Mouse (Mus musculus): Measurements from ENCODE around the gene Ceacam15. TPM values are rescaled to one million over a fixed set of nuclear protein-coding genes. Genes with fewer than 3 reads are reported as not detected.
"Not testable (repeated sequence)": the region's sequence is repeated elsewhere in the genome, so short reads cannot be mapped to it uniquely, and the experiment has no call there.

Gene Ceacam15
- polyA plus RNA-seq, 1 experiment from 2014 or later = not detected

DNA sequence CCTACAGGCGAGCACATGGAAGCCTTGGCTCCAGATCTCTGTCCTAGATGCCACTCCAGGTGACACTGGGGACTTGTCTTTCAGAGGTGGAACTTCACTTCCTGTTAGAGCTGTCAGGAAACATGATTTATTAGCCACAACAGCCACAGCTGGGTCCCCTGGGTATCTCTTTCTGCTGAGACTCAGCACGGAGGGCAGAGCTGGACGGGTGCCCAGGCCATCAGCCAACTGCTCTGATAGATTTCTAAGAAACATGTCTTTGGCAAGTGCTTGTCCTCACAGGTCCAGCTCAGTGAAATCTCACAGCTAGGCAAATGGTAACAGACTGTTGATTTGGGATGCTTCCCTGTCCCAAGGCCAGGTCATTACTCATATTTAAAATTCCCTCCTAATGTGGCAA is 36.5 kb downstream of the Ceacam15 start:
- ATAC-seq (ENCODE audit: low FRiP score) (no peak), DNase-seq (ENCODE audit: low spot score) (no peak)
- 86% methylated on average over 3 of the region's 3 CpGs for WGBS
- Histone ChIP-seq H3K36me3 (ENCODE audit: control insufficient read depth, insufficient read depth, low read length) (no peaks in the 10 kb centered on the region), H3K4me3 (ENCODE audit: low read depth, low read length) (no peak overlapping the region), H3K9me3 (ENCODE audit: control insufficient read depth, low read length) (no peaks in the 10 kb centered on the region), H3K27me3 (ENCODE audit: control insufficient read depth, insufficient read depth, low read length) (no peaks in the 10 kb centered on the region), H3K27ac (ENCODE audit: low read depth, low read length) (no peak overlapping the region), H3K4me2 (replicated peaks; ENCODE audit: low read depth, low read length) (no peak overlapping the region), H3K4me1 (replicated peaks; ENCODE audit: control insufficient read depth, insufficient read depth, low read length) (no peaks in the 10 kb centered on the region), H3K9ac (ENCODE audit: low read depth, low read length) (no peak overlapping the region)

DNA sequence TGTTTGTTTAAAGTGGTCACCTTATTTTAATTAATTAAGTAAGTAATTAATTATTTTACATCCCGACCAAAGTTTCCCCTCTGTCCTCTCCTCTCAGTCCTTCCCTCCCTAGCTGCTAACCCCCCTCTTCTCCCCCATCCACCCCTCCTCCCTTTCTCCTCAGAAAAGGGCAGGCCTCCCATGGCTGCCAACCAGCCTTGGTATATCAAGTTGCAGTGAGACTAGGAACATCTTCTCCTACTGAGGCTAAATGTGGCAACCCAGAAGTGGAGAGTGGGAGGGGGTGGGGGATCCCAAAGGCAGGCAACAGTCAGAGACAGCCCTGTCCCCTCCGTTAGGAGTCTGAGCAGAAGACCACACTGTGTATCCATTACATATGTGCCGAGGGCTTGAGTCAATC is 40.4 kb downstream of the Ceacam15 start:
- ATAC-seq (ENCODE audit: low FRiP score) (no peak), DNase-seq (ENCODE audit: low spot score) (no peak)
- H3K4me2 ChIP-seq (replicated peaks; ENCODE audit: low read depth, low read length) = no peak overlapping the region
- H3K27ac ChIP-seq (ENCODE audit: low read depth, low read length) = no peak overlapping the region
- H3K4me1 ChIP-seq (replicated peaks; ENCODE audit: control insufficient read depth, insufficient read depth, low read length) = no peaks in the 10 kb centered on the region
- 56% methylated on average over 3 of the region's 3 CpGs for WGBS
- H3K27me3 ChIP-seq (ENCODE audit: control insufficient read depth, insufficient read depth, low read length) = no peaks in the 10 kb centered on the region
- H3K36me3 ChIP-seq (ENCODE audit: control insufficient read depth, insufficient read depth, low read length) = no peaks in the 10 kb centered on the region
- H3K9me3 ChIP-seq (ENCODE audit: control insufficient read depth, low read length) = no peaks in the 10 kb centered on the region
- no peak overlapping the region for H3K9ac ChIP-seq (ENCODE audit: low read depth, low read length)
- no peak overlapping the region for H3K4me3 ChIP-seq (ENCODE audit: low read depth, low read length)

DNA sequence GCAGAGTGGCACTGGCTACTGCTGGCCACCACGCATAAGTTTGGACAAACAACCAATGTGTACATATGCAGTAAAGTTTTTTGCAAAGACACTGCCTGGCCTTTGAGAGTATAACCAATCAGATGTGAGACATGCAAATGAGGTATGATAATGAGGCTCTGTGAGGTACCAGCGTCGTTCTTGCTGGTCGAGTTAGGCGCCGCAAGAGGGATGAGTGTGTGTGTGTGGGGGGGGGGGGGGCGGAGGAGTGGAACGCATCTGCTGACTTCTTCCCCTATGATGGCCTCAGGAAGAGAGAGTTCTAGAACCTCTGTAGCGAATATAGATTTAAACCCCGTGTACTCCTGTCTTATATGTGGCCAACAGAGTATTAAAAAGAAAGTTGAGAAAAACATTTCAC is 41.6 kb downstream of the Ceacam15 start:
- H3K4me3 ChIP-seq (ENCODE audit: low read depth, low read length); H3K36me3 ChIP-seq (ENCODE audit: control insufficient read depth, insufficient read depth, low read length); DNase-seq (ENCODE audit: low spot score); H3K27ac ChIP-seq (ENCODE audit: low read depth, low read length); H3K4me2 ChIP-seq (replicated peaks; ENCODE audit: low read depth, low read length); H3K4me1 ChIP-seq (replicated peaks; ENCODE audit: control insufficient read depth, insufficient read depth, low read length); H3K27me3 ChIP-seq (ENCODE audit: control insufficient read depth, insufficient read depth, low read length); H3K9me3 ChIP-seq (ENCODE audit: control insufficient read depth, low read length); H3K9ac ChIP-seq (ENCODE audit: low read depth, low read length): not testable (repeated sequence)
- ATAC-seq (ENCODE audit: low FRiP score) = 0 out of 2 replicates have a peak, but pooled peaks have one; percentile 40
- WGBS = 12% methylated on average over 10 of the region's 10 CpGs

DNA sequence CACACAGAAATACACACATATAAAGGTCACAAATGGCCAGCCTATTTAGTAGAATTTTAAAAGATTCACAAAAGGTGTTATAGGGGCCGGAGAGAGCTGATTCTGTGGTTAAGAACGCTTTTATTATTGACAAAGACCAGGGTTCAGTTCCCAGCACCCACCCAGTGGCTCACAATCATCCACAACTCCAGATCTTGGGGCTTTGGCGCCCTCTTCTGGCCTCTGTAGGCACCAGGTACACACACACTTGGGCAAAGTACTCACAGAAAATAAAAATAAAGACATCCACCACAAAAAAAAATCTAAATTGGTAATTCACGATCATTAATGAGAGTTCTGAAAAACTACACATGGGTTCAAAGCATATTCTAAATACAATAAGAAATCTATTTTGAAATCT is 43.6 kb downstream of the Ceacam15 start:
- Histone ChIP-seq H3K9ac (ENCODE audit: low read depth, low read length) (no peak overlapping the region), H3K36me3 (ENCODE audit: control insufficient read depth, insufficient read depth, low read length) (no peaks in the 10 kb centered on the region), H3K4me2 (replicated peaks; ENCODE audit: low read depth, low read length) (no peak overlapping the region), H3K27me3 (ENCODE audit: control insufficient read depth, insufficient read depth, low read length) (no peaks in the 10 kb centered on the region), H3K4me3 (ENCODE audit: low read depth, low read length) (no peak overlapping the region), H3K4me1 (replicated peaks; ENCODE audit: control insufficient read depth, insufficient read depth, low read length) (no peaks in the 10 kb centered on the region), H3K9me3 (ENCODE audit: control insufficient read depth, low read length) (no peaks in the 10 kb centered on the region), H3K27ac (ENCODE audit: low read depth, low read length) (no peak overlapping the region)
- ATAC-seq (ENCODE audit: low FRiP score) (no peak), DNase-seq (ENCODE audit: low spot score) (no peak)
- WGBS = 67% methylated on average over 4 of the region's 4 CpGs

- WGBS = 80% methylated on average over 4 of the region's 4 CpGs
- H3K27me3 ChIP-seq (ENCODE audit: control insufficient read depth, insufficient read depth, low read length) = no peaks in the 10 kb centered on the region
- no peak overlapping the region for H3K9ac ChIP-seq (ENCODE audit: low read depth, low read length)
- no peak for ATAC-seq (ENCODE audit: low FRiP score)
- no peaks in the 10 kb centered on the region for H3K4me1 ChIP-seq (replicated peaks; ENCODE audit: control insufficient read depth, insufficient read depth, low read length)
- H3K4me2 ChIP-seq (replicated peaks; ENCODE audit: low read depth, low read length) = no peak overlapping the region
- H3K4me3 ChIP-seq (ENCODE audit: low read depth, low read length) = no peak overlapping the region
- H3K27ac ChIP-seq (ENCODE audit: low read depth, low read length) = no peak overlapping the region
- no peak for DNase-seq (ENCODE audit: low spot score)
- H3K9me3 ChIP-seq (ENCODE audit: control insufficient read depth, low read length) = no peaks in the 10 kb centered on the region
- H3K36me3 ChIP-seq (ENCODE audit: control insufficient read depth, insufficient read depth, low read length) = no peaks in the 10 kb centered on the region
Observed at GRCm38 (mm10) chr7:16631025-16631424, 44.5 kb downstream of the Ceacam15 start.

GRCm38 (mm10) chr7:16629598-16630296 is 45.8 kb downstream of the Ceacam15 start:
- Histone ChIP-seq H3K9me3 (ENCODE audit: control insufficient read depth, low read length) (no peaks in the 10 kb centered on the region), H3K27me3 (ENCODE audit: control insufficient read depth, insufficient read depth, low read length) (no peaks in the 10 kb centered on the region), H3K36me3 (ENCODE audit: control insufficient read depth, insufficient read depth, low read length) (no peaks in the 10 kb centered on the region), H3K27ac (ENCODE audit: low read depth, low read length) (no peak overlapping the region), H3K4me2 (replicated peaks; ENCODE audit: low read depth, low read length) (no peak overlapping the region), H3K4me3 (ENCODE audit: low read depth, low read length) (no peak overlapping the region), H3K4me1 (replicated peaks; ENCODE audit: control insufficient read depth, insufficient read depth, low read length) (no peaks in the 10 kb centered on the region), H3K9ac (ENCODE audit: low read depth, low read length) (no peak overlapping the region)
- 19% methylated on average over 10 of the region's 10 CpGs for WGBS
- ATAC-seq (ENCODE audit: low FRiP score) = no peak
- DNase-seq (ENCODE audit: low spot score) = peak; percentile 70

DNA sequence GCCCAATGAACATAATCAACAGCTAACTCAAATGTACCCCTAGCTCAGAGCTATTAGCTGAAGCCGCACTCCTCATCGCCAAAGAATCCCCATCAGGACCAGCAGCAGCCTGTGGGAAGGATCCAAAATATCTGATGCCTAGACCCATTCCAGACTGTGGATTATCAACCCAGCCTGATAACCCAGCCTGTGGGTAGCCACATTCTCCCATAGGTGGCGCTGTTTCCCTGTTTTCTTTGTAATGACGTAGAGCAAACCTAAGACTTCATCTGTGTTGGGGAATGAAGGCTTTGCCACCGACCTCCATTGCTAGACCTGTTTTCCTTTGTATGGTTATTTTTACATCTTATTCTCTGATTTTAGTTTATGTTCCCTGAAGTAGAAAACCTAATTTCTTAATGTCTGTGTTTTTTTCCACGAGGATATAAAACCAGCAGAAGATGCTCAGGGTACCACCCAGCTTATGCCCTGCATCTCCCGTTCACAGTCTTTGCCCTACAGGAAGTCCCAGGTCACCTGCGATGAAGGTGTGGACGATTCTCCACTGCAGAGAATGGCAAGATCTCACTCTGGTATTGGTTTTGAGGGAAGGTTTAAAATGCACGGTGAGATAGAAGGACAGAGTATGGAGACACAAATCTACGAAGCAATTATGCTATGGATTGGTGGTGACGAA is 47.3 kb downstream of the Ceacam15 start:
- ATAC-seq (ENCODE audit: low FRiP score) (peak; percentile 88), DNase-seq (ENCODE audit: low spot score) (peak; percentile 90)
- Histone ChIP-seq H3K4me1 (replicated peaks; ENCODE audit: control insufficient read depth, insufficient read depth, low read length) (no peaks in the 10 kb centered on the region), H3K9ac (ENCODE audit: low read depth, low read length) (no peak overlapping the region), H3K9me3 (ENCODE audit: control insufficient read depth, low read length) (no peaks in the 10 kb centered on the region), H3K27me3 (ENCODE audit: control insufficient read depth, insufficient read depth, low read length) (no peaks in the 10 kb centered on the region), H3K27ac (ENCODE audit: low read depth, low read length) (no peak overlapping the region), H3K4me3 (ENCODE audit: low read depth, low read length) (no peak overlapping the region), H3K36me3 (ENCODE audit: control insufficient read depth, insufficient read depth, low read length) (no peaks in the 10 kb centered on the region), H3K4me2 (replicated peaks; ENCODE audit: low read depth, low read length) (no peak overlapping the region)
- WGBS = 40% methylated on average over 12 of the region's 12 CpGs

DNA sequence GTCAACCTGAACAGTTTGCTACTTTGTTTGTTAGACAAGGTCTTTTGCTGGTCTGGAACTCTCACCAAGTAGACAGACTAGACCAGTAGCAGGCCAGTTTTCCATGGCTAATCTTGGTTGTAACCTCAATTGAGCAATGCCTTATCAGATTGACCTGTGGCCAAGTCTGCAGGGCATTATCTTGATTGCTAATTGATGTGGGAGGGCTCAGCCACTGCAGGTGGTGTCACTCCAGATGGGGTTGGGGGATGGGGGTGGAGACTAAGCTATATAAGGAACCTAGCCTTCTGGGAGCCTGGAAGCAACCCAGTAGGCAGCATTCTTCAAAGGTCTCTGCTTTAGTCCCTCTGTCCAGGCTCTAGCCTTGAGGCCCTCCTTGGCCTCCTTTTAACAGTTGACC is 51.8 kb downstream of the Ceacam15 start:
- no peak overlapping the region for H3K4me2 ChIP-seq (replicated peaks; ENCODE audit: low read depth, low read length)
- no peak overlapping the region for H3K27ac ChIP-seq (ENCODE audit: low read depth, low read length)
- H3K36me3 ChIP-seq (ENCODE audit: control insufficient read depth, insufficient read depth, low read length) = no peaks in the 10 kb centered on the region
- H3K9ac ChIP-seq (ENCODE audit: low read depth, low read length) = no peak overlapping the region
- no peak overlapping the region for H3K4me3 ChIP-seq (ENCODE audit: low read depth, low read length)
- H3K4me1 ChIP-seq (replicated peaks; ENCODE audit: control insufficient read depth, insufficient read depth, low read length) = no peaks in the 10 kb centered on the region
- DNase-seq (ENCODE audit: low spot score) = no peak
- ATAC-seq (ENCODE audit: low FRiP score) = no peak
- no peaks in the 10 kb centered on the region for H3K9me3 ChIP-seq (ENCODE audit: control insufficient read depth, low read length)
- no peaks in the 10 kb centered on the region for H3K27me3 ChIP-seq (ENCODE audit: control insufficient read depth, insufficient read depth, low read length)

GRCm38 (mm10) chr7:16623131-16623530 is 52.4 kb downstream of the Ceacam15 start:
- H3K27me3 ChIP-seq (ENCODE audit: control insufficient read depth, insufficient read depth, low read length) = no peaks in the 10 kb centered on the region
- DNase-seq (ENCODE audit: low spot score) (no peak), ATAC-seq (ENCODE audit: low FRiP score) (no peak)
- H3K4me2 ChIP-seq (replicated peaks; ENCODE audit: low read depth, low read length) = no peak overlapping the region
- no peak overlapping the region for H3K4me3 ChIP-seq (ENCODE audit: low read depth, low read length)
- H3K27ac ChIP-seq (ENCODE audit: low read depth, low read length) = no peak overlapping the region
- no peaks in the 10 kb centered on the region for H3K4me1 ChIP-seq (replicated peaks; ENCODE audit: control insufficient read depth, insufficient read depth, low read length)
- no peaks in the 10 kb centered on the region for H3K36me3 ChIP-seq (ENCODE audit: control insufficient read depth, insufficient read depth, low read length)
- H3K9ac ChIP-seq (ENCODE audit: low read depth, low read length) = no peak overlapping the region
- 41% methylated on average over 4 of the region's 4 CpGs for WGBS
- no peaks in the 10 kb centered on the region for H3K9me3 ChIP-seq (ENCODE audit: control insufficient read depth, low read length)
